Mouse (Mus musculus) spleen, adult 18-20 months (tissue): Measurements from ENCODE around the gene Rfx3.

ENCODE experiments used
- DNase-seq, 2 experiments: peaks; one replicate each; pipeline ENCODE4 v3.0.0; 2022; ENCODE audit warnings: mixed read lengths in 2 of 2

Rfx3 gene

DNA sequence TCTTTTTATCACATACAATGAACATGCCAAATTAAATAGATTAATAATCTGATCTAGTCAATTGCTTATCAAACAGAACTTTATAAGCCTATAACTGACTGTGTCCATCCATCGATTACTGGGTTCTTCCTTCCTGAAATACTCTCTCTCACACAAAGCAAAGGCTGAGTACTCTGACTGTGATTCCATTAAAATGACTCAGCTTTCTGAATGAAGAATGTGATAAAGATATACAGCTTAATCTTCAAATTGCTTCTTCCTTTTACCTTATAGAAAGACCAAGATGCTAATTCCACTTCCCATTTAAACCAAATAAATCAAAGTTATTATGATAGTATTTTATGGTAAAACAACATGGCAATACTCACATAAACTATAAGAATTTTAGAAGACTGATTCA lies 105.8 kb downstream of the Rfx3 start:
- no peak for DNase-seq

DNA sequence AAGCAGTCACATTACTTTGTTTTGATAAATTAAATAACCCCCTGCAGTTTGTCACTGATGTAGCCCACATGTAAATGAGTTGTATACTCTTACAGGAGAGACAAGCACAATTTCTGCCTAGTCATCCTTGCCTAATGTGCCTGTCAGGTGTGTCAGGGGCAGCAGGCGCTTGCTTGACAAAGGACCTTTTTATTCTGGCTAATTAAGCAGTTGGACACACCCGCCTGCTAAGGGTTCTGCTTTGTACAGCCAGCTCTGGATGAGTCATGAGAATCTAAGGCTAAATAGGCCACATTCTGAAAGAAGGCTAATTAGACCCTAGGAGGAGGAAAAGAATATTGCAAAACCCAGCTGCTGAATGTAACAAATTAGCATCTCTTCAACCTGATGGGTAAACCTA lies 106.3 kb downstream of the Rfx3 start:
- no peak for DNase-seq

DNA sequence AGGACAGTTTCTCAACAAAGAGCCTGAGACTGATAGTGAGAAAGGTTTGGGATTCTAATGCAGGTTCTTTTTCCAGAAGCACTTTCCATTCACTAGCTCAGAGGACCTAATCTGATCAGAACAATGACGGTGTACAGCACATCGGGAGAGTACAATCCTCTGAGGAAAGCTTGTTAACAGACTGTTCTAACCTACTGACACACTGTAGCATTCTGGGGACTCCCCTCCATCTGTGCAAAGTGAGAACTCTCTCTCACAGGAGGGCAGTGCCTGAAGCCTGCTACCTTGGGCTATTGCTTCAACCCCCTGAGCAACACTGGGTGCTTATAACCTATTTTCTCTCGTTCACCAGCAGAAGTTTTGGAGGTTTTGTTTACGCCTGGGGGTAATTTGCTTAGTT lies 106.8 kb downstream of the Rfx3 start:
- DNase-seq, result no peak

DNA sequence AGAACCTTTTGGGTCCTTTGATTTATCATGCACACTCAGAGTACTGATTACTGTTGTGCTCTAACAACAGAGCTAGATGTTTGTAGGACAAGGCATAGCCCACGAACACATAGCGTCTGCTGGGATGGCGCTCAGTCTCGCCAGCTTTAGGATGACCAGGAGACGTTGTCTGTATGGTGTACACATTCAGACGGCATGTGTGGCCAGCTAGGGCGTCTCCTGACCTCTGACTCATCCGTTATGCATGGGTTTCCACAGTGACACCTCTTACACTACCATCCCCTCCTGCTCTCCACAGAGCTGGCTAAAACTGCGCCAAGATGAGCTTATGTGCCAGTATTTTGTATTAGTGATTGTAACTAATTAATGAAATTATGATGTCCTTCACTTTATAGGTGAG lies 108.4 kb downstream of the Rfx3 start:
- DNase-seq, result no peak

DNA sequence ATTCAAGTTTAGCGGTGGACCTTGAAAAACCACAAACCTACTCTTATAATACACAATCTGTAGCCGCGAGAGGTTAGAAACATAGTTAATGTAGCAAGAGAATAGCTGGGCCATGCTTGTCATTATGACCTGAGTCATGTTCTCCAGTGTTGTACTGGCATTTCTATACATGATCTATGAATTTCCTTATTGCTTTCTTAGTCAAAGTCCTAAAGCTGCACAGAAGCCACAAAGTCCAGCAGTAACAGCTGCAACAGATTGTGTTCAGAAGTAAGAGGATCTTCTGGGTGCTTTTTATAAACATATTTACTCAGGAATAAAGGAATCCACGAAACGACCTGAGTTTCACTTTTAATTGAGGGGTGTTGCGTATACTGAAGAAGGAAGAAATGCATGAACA lies 109.3 kb downstream of the Rfx3 start:
- DNase-seq, result no peak

DNA sequence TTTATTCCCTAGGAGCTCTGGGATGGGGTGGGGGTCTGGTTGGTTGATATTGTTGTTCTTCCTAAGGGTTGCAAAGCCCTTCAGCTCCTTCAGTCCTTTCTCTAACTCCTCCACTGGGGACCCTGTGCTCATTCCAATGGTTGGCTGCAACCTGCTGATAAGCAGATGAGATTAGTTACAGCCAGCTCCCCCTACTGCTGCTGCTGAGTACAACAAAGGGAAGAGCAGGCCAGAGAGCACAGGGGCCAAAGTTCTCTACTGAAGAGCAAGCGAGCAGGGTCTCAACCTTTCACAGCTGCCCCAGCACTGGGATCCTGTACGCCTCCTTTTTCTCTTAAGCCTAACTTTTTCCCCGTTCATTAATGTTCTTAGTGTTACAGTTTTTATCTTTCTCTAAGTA lies 126.4 kb downstream of the Rfx3 start:
- DNase-seq, result no peak

DNA sequence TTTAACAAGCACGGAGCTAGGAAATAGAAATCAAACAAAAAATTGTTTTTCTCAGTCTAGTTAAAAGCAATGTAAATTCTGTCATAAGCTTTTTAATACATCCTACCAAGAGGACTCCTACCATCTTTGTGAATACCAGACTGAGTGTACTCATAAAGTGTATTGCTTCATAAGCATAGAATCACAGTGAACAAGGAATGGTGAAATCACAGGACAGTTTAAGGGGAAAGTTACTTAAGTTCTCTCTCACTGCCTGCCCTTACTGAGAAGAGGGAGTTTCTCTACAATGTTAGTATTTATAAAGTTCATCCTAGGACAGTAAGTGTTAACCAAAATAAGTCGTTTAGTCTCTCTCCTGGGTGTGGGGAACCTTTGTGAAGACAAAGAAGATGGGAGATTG lies 133.5 kb downstream of the Rfx3 start:
- no peak for DNase-seq

DNA sequence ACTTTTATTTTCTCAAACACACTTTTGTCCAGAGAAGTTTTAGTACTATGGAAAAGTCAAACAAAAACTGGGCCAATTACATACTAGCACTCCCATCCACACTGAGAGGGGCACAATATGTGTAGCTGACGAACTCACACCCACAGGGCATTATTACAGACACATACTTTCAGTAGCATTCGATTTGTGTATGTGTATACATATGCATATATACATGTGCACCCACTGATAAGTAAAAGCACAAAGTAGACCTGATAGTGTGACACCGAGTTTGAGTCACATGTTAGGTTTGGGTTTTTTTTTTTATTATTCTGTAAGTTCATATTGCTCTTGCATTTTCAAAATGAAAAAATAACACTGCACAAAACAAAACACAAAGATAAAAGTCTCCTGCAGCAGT lies 140.2 kb downstream of the Rfx3 start:
- no peak for DNase-seq

DNA sequence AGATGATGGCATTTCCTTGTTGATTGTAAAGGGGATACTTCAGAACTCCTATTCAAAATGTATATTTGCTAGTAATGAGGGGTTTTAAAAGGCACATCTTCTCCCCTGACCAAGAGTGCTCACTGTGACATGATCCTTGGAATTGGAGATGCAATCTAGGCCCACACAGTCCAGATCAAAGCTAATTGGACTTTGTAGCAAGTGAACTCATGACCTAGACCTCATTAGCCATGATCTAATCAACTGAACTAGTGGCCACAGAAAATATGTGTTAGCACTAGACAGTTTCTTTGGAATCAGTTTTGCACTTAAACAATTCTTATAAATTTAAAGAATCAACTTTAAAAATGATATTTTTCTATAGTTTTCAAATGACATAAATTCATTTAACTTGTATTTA lies 151.3 kb downstream of the Rfx3 start:
- no peak for DNase-seq

DNA sequence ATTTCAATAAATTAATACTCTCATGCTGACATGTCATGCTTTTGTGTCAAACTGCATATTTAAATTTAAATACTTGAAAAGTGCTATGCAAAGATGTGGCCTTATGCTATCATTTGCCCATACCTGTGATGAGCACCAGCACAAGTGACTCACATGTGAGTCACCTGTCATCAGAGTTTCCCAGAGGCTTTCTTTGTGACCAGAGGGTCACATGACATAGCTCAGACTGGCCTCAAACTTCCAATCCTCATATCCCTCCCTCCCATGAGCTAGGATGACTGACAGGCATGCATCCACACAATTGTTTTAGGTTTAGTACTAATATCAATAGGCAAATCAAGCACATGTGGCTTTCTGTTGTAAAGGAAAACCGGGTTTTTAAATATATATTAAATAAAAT lies 162.0 kb downstream of the Rfx3 start:
- DNase-seq, result no peak

DNA sequence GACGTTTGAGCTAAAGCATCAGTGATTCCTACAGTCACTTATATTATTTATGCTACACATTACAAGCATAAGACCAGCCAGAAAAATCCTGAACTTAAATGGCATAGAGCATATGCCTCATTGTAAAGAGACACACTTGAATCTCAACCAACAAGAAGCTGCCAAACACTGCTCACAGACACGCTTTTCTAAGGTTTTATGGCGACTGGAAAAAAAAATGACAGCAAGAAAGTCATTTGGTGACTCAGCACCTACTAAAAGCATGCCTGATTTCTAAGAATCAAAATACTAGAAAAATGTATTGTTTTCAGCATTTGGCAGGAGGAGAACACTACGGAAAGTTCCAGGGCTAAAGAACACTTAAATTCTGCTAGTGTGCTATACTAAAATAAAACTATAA lies 163.9 kb downstream of the Rfx3 start:
- DNase-seq, result no peak

DNA sequence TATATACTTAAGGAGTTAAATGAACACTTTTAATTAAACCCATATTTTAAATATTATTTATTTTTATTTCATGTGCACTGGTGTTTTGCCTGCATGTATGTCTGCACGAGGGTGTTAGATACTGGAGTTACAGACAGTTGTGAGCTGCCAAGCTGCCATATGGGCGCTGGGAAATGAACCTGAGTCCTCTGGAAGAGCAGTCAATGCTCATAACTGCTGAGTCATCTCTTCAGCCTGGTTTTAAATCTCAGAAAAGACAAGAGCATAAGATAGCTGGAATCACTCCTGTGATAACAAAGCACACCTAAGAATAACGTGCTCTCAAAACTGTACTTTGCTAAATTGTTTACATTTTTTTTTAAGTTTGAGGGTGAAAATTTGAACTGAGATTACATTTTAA lies 172.3 kb downstream of the Rfx3 start:
- no peak for DNase-seq

DNA sequence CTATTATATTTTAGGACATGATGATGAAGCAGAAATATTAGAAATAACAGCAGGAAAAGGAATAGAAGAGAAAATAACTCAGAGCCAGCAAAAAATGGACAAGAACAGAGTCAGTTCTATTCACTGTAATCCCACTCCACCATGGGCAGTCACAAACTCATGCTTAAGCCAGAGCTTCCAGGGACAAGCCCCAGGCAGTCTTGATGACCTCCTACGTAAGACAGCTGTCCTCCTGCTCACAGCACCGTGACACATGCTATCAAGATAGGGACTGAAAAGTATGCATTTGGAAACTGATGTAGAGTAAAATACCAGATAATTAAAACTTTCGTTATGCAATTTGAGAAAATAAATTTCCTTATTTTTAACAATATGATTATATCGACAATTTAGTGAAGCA lies 172.9 kb downstream of the Rfx3 start:
- DNase-seq, result no peak

DNA sequence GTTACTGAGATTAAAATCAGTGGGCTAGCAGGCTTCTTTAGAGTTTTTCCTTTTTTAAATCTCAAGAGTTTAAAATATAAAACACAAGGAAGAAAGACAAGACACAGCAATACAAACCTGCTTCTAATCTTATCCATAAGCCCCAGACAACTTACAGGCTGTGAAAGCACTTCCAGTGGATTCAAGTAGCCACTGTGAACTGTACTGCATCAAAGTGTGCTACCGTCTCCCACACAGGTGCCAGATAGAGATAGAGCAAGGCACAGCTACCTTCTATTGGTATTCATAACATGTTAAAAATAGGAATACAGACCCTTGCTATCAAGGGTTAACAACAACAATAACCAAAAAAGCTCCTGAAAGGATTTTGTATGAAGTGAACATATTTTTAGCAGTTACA lies 178.5 kb downstream of the Rfx3 start:
- no peak for DNase-seq

DNA sequence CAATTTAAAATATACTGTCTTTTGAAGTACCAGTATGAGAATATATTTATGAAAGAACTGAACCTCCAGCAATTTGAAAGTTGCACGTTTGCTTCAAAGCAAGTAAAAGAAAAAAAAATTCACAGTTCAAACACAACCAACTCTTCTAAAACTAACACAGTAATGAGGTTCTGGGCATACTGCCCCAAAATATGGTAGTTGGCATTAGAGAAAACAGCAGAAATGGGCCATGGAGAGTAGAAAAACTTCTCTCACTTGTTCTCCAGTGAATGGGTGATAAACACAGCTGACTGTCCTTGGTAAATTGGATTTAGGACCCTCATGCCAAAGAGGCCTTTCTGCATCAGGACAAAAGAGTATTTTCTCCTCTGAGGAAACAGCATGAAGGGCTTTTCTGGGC lies 182.7 kb downstream of the Rfx3 start:
- no peak for DNase-seq

DNA sequence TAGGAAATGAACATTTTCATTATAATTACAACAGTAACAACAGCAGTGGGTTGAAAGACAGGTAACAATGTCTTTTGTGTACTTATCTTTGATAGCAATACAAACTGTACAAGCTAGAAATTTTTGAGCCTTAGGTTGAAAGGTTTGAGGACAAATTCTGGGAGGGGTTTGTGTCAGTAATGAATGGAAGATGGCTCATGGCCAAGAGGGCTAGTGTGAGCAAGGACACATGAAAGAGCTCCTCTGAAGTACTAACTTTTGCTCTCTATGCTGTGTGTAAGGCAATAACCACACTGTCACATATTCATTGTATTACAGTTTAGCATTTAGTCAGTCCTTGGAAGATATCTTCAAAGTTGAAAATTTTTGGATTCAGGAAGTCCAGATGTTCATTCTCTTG lies 193.3 kb downstream of the Rfx3 start:
- DNase-seq, result no peak

DNA sequence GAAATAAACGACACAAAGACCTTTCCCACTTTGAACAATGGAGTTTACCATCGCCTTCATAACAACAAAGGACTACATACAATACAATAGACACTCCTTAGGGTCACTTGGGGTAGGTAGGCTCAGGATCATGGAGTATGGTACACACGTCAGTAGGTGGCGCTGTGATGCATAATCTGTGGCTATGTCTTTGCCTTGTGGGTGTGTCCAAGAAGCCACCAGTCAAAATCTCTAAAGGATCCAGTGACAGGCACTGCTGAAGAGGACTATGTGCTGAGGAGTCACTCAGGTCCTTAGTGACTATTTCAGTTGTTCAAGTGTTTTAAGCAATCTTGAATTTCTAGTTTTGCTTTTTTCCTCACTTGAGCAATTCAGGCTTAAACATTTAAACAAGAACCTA lies 230.9 kb downstream of the Rfx3 start:
- no peak for DNase-seq

DNA sequence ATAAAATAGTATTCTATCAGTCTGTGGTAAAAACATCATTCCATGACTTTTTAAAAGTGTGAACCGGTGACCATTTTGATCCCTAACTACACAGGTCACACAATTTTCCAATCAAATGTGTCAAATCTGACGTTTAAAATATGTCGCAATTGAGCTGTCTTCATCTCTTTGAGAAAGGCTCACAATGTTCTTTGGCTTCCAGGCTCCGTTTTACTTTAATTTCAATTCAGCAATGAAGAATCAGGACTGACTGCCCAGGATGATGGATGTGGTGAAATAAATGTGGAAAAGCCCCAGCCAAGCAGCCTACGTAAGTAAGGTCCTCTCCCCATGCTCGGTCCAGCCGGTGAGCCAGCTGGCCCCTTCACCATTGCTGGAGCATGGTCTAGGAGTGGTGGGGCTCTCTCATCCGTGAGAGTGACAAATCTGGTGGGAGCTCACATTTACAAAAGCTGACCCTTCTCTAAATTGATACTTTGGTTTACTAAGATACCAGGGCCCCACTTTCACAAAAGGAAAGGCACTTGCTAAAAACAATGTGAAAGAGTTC lies 240.2 kb downstream of the Rfx3 start:
- DNase-seq, result no peak

DNA sequence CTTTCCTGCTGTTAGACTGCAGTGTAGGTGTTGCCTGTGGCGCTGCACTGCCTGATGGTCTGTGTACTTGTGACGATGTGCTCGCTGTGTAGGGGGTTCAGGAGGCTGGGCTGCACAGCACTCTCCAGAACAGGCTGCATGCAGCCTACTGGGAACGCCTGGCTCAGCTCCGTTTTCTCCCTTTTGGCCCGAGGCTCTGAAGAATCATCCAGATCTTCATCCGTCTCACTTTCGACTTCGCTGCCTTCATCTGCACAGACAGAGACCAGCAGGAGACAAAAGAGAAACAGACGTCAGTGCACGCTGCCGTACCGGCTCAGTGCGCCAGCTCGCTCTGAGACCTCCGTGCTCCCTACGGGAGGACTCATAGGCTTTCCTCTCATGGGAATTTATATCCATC lies 242.5 kb downstream of the Rfx3 start:
- no peak for DNase-seq

DNA sequence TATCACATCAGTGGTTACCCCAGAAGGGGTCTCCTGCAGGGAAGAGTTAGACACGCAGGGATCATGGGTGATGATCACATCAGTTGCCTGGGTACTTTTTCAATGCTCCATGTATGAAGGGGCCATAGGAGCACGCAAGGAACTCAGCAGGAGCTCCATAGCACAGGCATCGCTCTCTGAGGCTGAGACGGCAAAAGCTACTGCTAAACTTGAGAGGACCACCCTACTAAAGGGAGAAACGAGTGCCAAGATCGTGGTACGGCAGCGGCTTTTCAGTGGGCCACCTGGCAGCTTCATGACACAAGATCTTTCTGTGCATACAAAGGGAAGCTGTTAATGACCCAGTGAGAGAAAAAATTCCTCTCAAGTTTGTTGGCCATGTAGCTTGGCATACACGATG lies 250.7 kb downstream of the Rfx3 start:
- no peak for DNase-seq

DNA sequence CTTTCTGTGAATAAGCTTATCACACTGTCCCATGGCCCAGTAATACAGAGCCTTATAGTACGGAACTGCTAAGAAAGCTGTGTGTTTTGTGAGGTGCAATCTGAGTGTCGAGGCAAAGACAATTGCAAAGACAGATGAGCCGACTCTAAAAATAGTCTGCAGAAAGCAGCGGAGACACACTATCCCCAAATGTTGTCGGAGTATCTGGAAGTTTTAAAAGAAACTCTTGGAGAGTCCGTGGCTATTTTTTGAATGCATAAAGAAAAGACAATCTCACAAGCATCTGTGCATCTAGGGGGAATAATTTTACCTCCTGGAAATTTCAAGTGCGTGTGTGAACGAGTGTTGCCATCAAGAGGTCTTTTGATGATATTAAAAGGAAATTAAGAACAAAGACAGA lies 251.6 kb downstream of the Rfx3 start:
- DNase-seq, result no peak

DNA sequence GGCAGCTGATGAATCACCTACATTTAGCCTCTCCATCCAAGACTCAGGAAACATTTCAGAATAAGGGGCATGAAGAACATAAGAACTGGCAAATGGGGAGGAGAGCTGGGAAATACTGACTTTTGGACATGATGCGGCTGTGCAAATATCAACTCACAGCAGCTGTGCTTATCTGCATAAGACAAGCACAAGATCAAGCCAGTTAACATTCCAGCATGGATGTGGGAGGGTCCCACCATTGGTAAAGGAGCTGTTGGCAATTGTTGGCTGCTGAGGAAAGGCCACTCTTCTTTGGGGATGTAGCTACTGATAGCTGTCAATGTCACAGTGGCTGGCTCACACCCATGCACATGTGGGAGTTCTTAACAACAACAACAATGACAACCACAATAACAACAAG lies 263.7 kb downstream of the Rfx3 start:
- DNase-seq, result no peak

DNA sequence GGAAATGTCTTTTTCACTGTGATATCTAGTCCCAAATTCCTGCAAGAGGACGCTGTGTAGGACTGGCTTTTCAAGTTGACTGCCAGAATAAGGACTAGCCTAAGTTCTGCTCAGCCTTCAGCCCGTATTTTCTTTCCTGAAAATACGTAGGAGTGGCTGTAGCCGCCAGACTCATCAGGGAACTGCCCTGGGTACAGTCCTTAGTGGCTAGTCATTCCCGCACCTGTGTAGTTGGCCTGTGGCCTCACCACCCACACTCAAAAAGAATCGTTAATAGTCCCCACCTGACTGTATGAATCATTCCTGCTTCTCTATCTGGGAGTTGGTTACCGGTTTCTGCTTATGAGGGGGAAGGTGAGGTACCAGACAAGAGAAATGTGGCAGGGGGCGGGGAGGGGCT lies 272.1 kb downstream of the Rfx3 start:
- no peak for DNase-seq

DNA sequence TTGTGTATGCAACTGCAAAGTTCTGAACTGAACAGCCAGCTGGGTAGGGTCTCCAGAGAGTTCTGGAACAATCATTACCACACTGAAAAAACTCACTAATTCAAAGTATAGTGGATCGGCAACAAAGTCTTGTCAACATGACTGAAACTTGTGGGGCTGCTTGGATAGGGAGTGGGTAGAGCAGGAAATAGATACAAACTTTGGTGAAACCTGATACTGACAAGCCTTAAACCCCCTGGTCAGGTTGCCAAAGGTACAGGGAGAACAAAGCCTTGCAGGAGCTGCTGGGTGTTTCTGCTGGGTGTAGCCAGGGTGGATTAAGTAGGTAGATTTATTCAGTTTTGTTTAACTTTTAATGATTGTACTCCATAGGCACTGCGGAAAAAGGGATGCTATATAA lies 274.4 kb downstream of the Rfx3 start:
- no peak for DNase-seq

DNA sequence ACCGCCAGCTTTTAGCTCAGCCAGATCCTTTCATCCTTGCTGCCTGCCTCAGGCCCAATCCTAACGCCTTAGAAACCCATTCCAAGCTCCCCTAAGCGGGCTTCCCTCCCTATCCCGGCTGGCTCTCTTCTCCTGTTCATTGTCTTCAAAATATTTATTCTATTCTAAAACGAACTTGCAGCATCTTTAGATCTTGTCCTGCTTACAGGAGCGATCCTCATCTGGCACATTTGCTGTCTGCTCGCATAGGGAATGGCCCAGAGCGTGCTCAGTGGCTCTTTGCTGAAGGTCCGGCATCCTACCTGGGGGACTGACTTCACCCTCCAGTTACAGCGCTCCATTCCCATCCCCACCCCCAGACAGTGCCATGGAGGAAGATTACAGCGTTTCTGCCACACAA lies 292.0 kb downstream of the Rfx3 start:
- no peak for DNase-seq

DNA sequence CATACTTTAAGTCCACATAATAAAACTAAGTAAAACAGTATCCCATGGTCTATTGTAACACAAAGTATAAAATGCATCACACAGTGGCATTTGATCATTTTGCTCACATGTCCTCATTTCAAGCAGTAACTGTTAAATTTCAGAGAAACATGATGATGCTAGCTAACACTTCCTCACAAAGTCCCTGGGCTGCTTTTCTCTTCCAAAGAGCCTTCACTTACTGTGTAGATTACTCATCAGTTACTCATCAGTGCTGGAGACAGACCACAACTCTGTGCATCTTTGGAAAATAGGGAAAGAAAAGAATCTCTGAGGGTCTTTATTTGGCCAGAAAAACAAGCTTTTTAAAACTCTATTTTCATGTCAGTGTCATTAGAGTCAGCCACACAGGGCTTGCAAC lies 294.7 kb downstream of the Rfx3 start:
- DNase-seq, result no peak
